Mouse (Mus musculus) embryonic facial prominence, embryonic 15.5 days (tissue): Measurements from ENCODE around the gene Tmem138. TPM values are rescaled to one million over a fixed set of nuclear protein-coding genes. Genes with fewer than 3 reads are reported as not detected.

Experiments used
- ATAC-seq: fragments of 200-750 bp; cut with Nextera tagmentation; 2 replicates; pipeline ENCODE4 v1.8.0; 2017; ENCODE audit warnings: low read depth, moderate TSS enrichment; ENCODE audit not compliant: insufficient number of reproducible peaks, low FRiP score, low TSS enrichment
- H3K27ac ChIP-seq: fragments of 300-500 bp; sonication (generic); replicated peaks from 2 replicates; pipeline ENCODE4 v1.5.1; 2015; ENCODE audit warnings: mild to moderate bottlenecking, inconsistent platforms
- H3K27me3 ChIP-seq: fragments of 300-500 bp; sonication (generic); 2 replicates; pipeline ENCODE4 v1.6.1; 2015; ENCODE audit warnings: inconsistent platforms
- H3K36me3 ChIP-seq: fragments of 300-500 bp; sonication (generic); 2 replicates; pipeline ENCODE4 v1.6.1; 2015; ENCODE audit warnings: mild to moderate bottlenecking, inconsistent platforms
- H3K4me1 ChIP-seq: fragments of 300-500 bp; sonication (generic); 2 replicates; pipeline ENCODE4 v1.6.1; 2015; ENCODE audit warnings: inconsistent platforms
- H3K4me2 ChIP-seq: fragments of 300-500 bp; sonication (generic); replicated peaks from 2 replicates; pipeline ENCODE4 v1.6.1; 2015; ENCODE audit warnings: mild to moderate bottlenecking, inconsistent platforms
- H3K4me3 ChIP-seq: fragments of 300-500 bp; sonication (generic); replicated peaks from 2 replicates; pipeline ENCODE4 v1.5.1; 2015; ENCODE audit warnings: mild to moderate bottlenecking, inconsistent platforms
- H3K9ac ChIP-seq: fragments of 300-500 bp; sonication (generic); 2 replicates; pipeline ENCODE4 v1.6.1; 2015; ENCODE audit warnings: inconsistent platforms
- H3K9me3 ChIP-seq: fragments of 300-500 bp; sonication (generic); replicated peaks from 2 replicates; pipeline ENCODE4 v1.6.1; 2016; ENCODE audit warnings: inconsistent platforms
- WGBS: fragments of 180-500 bp; shearing (Covaris S2); methylation state at CpG from one replicate; pipeline ENCODE4 v1.1.7; 2015; 5-methylcytosine and 5-hydroxymethylcytosine counted together
- polyA plus RNA-seq: library from polyadenylated mRNA; unstranded; fragments of >200 nt; fragmentation: Nextera tagmentation; extraction: Ambion mirVana; gene quantifications from 2 replicates; pipeline ENCODE4 v1.2.1, GENCODE M21; 2015

Tmem138 gene
- 37.2 and 46.2 TPM in 2 replicates for polyA plus RNA-seq

DNA sequence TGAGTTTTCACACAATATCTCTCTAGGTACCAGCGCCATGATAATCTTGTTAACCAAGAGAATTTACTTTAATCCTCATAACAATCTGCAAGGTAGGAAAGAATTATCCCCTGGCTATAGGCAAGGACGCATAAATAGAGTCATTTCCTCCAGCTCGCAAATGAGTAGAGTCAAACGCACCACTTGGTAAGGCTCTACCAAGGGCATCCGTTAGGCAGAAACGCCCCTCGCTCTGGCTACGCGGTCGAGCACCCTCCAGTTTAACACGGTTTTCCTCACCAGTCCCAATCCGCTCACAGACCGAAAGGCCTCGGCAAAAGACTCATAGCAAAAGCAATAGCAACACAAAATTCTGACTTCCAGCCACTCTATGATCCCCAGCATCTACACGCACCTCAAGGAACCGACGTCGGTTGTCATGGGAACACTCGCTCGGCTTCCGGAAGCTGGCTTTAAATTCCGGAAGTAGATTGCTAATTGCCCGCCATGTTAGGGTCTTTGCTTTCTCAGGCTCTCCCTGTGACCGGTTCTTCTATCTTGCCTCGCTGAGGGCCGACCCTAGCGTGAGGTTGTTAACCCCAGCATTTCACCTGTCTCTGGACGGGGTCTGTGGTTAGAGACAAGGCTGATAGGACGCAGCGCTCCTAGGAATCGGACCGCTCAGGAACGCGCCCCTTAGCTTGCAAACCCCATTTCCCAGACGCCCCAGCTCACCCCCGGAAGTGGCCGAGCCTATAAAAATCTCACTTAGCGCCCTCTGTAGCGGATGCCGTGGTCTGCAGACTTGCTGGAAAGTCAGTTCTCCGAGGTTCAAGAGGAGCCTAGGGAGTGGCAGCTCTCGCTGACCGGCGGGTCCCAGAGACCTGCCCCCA, at the start of gene Tmem138, which contains the start of gene Cyb561a3:
Tmem138 (minus strand) TSS at position 673 of the 872 bp plus-strand sequence.
Cyb561a3 (plus strand) TSS at position 483 of the 872 bp plus-strand sequence.
- no peaks in the 10 kb centered on the region for H3K9me3 ChIP-seq
- peaks cover 28% of the 10 kb centered on the region for H3K36me3 ChIP-seq
- peak within 1 kb of the TSS; percentile 75 for H3K4me3 ChIP-seq
- peaks cover 17% of the 10 kb centered on the region for H3K4me1 ChIP-seq
- no peaks in the 10 kb centered on the region for H3K27me3 ChIP-seq
- ATAC-seq: peak; percentile 94
- under 1% methylated on average over 44 of the region's 44 CpGs for WGBS
- H3K4me2 ChIP-seq: peak within 1 kb of the TSS; percentile 66
- peak within 1 kb of the TSS; percentile 64 for H3K9ac ChIP-seq
- H3K27ac ChIP-seq: peak within 1 kb of the TSS; percentile 90

DNA sequence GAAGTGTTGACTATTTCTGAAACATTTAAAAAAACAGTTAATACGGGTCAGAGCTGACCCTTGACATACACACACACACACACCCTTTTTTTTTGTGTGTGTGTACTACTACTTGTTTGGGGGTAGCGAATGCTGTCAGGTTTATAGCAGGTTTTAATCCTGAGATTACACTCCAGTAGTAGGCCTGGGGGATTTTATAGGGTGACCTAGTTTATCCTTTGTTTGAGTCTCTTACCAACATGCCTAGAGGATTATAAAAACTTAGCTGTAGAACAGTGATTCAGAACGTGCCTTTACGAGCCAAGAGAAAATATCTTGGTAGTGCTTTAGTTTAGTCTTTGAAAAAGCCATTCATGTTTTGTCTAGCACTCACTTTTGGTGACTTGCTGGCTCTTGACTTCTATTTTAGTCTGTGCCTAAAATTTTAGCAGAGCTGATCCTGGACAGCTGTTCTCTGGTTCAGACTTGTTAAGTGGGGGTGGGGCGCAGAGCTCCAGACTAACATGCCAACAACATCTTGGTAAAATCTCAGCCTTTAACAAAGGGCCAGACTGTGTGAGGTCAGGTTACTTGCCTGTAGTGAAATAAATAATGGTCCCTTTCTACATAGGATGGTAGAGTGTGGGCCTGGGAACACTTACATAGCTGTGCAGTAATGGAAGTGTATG, 31.5 kb upstream of the Tmem138 start:
- ATAC-seq: no peak
- Histone ChIP-seq H3K27me3 (no peaks in the 10 kb centered on the region), H3K9ac (no peak overlapping the region), H3K4me2 (no peak overlapping the region), H3K9me3 (no peaks in the 10 kb centered on the region), H3K4me3 (no peak overlapping the region), H3K27ac (no peak overlapping the region), H3K4me1 (peaks cover 29% of the 10 kb centered on the region), H3K36me3 (peaks cover 64% of the 10 kb centered on the region)
- 67% methylated on average over 5 of the region's 5 CpGs for WGBS

DNA sequence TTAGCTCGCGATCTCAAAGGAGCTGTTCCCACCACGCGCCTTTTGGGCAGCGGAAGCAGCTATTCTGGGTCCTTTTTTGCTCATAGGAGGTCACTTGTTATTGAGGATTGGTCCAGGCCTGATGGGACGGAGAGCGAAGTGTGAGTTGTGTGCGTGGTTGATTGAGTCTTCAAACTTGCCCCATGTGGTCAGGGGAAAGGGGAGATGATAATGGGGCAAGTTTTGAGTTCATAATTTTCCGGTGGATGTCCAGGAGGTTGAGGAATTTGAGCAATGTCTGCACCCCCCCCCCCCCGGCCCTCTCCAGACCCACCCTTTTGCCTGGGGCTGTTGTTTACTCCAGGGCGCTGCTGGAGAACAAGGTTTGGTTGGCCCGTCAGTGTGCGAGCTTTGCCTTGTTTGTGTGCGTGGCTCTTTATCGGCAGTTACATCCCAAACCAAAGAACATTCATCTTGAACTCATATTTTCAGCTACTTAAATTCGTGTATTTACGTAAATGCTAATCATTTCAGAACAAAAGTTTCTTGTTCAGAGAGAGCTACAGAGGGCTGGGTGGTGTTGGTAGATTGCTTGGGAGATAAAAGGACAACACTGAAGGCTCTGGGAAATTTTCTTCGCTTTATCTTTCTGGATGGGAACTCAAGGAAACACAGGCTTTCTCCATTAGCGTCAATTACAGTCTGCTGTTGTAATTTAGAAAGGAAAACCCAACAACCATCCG, 28.9 kb upstream of the Tmem138 start:
- ATAC-seq: peak; percentile 3; the same call in 1 of the 2 replicates
- Histone ChIP-seq H3K9ac (peak overlapping the region; percentile 99), H3K27me3 (no peaks in the 10 kb centered on the region), H3K4me2 (peak overlapping the region; percentile 69), H3K4me1 (peaks cover 45% of the 10 kb centered on the region), H3K9me3 (no peaks in the 10 kb centered on the region), H3K36me3 (peaks cover 37% of the 10 kb centered on the region), H3K4me3 (peak overlapping the region; percentile 98), H3K27ac (peak overlapping the region; percentile 95)
- 4% methylated on average over 20 of the region's 20 CpGs for WGBS

DNA sequence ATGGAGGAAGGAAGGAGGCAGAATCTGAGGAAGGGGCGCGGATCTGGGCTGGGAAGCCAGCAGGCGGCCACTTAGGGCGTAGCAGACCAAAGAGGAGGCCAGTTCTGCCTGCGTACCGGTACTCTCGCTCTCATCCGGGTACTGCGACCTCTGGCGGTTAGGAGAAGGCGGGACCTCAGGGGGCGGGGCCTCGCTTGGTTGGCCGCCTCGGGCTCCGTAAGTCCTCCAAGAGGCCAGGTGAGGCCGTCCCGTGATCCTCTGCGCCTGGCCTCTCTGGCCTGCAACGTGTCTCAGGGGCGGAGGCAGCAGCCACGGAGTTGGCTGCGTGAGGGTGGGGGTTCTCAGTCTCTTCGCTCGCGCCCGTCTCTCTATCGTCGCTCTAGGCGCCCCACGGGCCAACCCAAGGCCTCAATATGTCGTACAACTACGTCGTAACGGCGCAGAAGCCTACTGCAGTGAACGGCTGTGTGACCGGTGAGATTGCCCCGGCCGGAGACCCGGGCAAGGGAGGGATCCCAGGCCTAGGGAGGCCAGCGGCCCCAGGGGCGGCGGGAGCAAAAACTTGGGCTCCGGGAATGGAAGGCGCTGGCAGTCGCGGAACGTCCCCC, 28.2 kb upstream of the Tmem138 start, which contains the start of the genes Ddb1 and Tkfc:
Ddb1 (plus strand) TSS at position 35 of the 608 bp plus-strand sequence.
Tkfc (minus strand) TSS at position 362 of the 608 bp plus-strand sequence.
- no peaks in the 10 kb centered on the region for H3K27me3 ChIP-seq
- peak within 1 kb of the TSS; percentile 69 for H3K4me2 ChIP-seq
- under 1% methylated on average over 49 of the region's 49 CpGs for WGBS
- H3K9me3 ChIP-seq: no peaks in the 10 kb centered on the region
- H3K9ac ChIP-seq: peak within 1 kb of the TSS; percentile 99
- H3K27ac ChIP-seq: peak within 1 kb of the TSS; percentile 95
- H3K4me1 ChIP-seq: peaks cover 45% of the 10 kb centered on the region
- peak within 1 kb of the TSS; percentile 98 for H3K4me3 ChIP-seq
- peak; percentile 96 for ATAC-seq
- peaks cover 34% of the 10 kb centered on the region for H3K36me3 ChIP-seq

DNA sequence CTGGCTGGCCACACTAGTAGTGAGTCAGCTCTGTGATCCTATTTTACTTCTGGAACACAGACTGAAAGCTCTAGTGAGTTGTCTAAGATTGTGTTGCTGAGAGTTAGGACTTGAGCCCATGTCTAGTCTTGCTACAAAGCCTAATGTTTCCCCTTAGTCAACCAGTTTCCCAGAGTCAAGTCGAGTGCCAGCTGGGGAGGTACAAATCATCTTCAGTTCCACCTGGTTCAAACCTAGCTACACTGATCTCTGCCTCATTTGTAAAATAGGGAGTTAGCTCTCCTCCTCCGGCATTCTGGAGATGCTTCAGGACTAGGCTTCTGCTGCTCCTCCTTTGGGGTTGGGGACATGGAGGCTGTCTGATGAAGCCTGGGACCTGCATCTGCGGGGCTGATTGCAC, 27.4 kb upstream of the Tmem138 start:
- WGBS: 52% methylated on average over 3 of the region's 3 CpGs
- H3K9me3 ChIP-seq: no peaks in the 10 kb centered on the region
- peak overlapping the region; percentile 98 for H3K4me3 ChIP-seq
- H3K9ac ChIP-seq: peak overlapping the region; percentile 99; the same call in 1 of the 2 replicates
- peaks cover 45% of the 10 kb centered on the region for H3K4me1 ChIP-seq
- peak overlapping the region; percentile 69 for H3K4me2 ChIP-seq
- H3K27ac ChIP-seq: peak overlapping the region; percentile 95
- H3K27me3 ChIP-seq: no peaks in the 10 kb centered on the region
- no peak for ATAC-seq
- H3K36me3 ChIP-seq: peaks cover 34% of the 10 kb centered on the region

DNA sequence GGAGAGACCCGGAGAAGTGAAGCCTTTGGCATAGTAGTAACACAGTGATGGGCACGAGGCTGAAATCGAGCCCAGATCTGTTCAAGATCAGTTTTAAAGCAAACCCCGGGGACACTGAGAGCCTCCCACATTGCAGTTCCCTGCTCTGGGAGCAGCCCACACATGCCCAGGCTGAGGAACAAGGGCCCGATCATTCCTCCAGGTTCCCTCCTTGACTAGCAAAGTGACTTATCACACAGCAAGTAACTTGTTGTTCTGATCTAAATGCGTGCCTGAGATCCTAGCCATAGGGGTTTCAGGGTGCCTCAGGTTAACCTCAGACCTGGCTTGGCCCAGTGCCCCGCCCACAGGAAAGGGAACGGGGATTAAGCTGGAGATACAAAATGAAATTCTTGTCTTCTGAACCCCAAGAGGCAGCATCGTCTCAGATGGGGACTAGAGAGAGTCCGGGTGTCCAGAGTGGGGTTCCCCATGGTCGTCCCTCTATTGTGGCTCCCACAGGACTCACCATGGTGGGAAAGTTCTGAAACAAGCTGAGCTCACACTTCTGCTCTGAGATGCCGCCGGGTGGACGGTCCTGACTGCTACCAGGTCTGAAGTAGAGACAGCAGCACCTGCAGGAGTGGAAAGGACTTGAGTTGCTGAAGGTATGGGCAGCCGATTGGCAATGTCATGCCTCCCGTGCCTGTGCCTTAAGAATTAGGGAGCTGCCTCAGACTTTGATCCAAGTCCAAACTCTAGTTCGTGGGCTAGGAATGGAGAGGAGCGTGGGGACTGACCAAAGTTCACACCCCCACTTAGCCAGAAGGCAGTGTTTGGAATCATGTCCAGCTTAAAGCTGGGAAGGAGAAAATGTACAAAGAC, 26.7 kb upstream of the Tmem138 start:
- Histone ChIP-seq H3K36me3 (peaks cover 33% of the 10 kb centered on the region), H3K4me2 (no peak overlapping the region), H3K27ac (0 out of 2 replicates have a peak overlapping the region, but pooled peaks have one; percentile 3), H3K9me3 (no peaks in the 10 kb centered on the region), H3K27me3 (no peaks in the 10 kb centered on the region), H3K4me3 (no peak overlapping the region), H3K4me1 (peaks cover 45% of the 10 kb centered on the region), H3K9ac (no peak overlapping the region)
- no peak for ATAC-seq
- WGBS: 78% methylated on average over 18 of the region's 18 CpGs

DNA sequence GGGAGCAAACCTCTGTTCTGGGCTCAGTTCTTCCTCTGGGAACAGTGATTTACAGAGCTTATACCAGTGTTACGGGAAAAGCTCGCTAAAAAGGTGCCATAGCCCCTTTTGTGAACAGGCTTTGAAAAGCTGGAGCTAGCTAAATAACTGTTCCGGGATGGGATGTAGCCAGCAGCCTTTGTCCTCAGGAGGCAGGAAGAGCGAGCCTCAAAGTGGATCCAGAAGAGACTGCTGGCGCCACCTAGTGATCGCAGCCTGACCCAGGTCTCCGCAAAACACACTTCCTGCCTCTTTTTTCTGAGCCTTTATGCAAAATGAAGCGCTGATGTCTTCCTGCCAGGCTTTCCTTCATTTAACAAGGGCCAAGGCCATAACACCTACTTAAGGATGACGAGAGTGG, 25.6 kb upstream of the Tmem138 start:
- H3K4me1 ChIP-seq: peaks cover 36% of the 10 kb centered on the region
- H3K4me3 ChIP-seq: peak overlapping the region; percentile 38
- H3K9ac ChIP-seq: peak overlapping the region; percentile 28
- 2% methylated on average over 9 of the region's 9 CpGs for WGBS
- no peaks in the 10 kb centered on the region for H3K27me3 ChIP-seq
- peak; percentile 70 for ATAC-seq
- peak overlapping the region; percentile 52 for H3K4me2 ChIP-seq
- no peaks in the 10 kb centered on the region for H3K9me3 ChIP-seq
- peaks cover 27% of the 10 kb centered on the region for H3K36me3 ChIP-seq
- peak overlapping the region; percentile 91 for H3K27ac ChIP-seq

DNA sequence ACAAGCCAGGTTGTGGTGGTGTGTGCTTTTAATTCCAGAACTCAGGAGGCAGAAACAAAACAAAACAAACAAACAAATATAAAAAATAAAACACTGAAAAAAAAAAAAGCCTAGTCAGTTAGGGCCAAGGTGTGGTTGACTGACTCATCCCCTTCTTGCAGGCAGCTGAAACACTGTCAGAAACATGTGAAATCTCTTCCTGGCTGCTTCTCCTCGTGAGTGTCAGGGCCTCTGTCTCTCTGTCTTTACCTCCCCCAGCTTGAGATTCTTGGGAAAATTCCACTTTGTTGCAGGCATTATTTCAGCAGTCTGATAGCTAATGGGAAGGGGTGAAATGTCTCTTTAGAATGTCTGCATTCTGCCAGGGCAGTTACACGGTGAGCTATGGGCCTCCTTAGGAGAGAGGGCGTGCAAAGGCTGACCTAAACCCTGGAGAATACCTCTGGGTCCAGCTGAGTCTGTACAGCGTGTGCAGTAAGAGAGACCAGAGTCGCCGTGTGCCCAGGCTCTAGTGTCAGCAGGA, 25.1 kb upstream of the Tmem138 start:
- 7% methylated on average over 6 of the region's 6 CpGs for WGBS
- ATAC-seq: no peak
- peak overlapping the region; percentile 52 for H3K4me2 ChIP-seq

DNA sequence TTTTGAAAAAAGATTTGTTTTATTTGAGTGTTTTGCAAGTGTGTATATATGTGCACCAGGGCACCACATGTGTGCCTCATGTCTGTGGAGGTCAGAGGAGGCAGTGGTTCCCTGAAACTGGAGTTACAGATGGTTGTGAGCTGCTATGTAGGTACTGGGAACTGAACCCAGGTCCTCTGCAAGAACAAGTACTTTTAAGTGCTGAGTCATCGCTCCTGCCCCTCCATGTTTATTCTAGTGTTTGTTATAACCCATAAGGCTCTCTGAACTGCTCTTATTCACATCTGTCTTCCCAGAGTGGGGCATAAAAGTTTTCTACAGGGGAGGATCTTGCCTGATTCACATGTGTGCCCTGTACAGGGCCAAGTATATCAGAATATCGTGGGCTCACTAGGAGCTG, 22.5 kb upstream of the Tmem138 start:
- H3K9me3 ChIP-seq: no peaks in the 10 kb centered on the region
- WGBS: 92% methylated on average over 2 of the region's 2 CpGs
- H3K9ac ChIP-seq: no peak overlapping the region
- no peak for ATAC-seq
- peaks cover 28% of the 10 kb centered on the region for H3K36me3 ChIP-seq
- no peak overlapping the region for H3K27ac ChIP-seq
- peaks cover 24% of the 10 kb centered on the region for H3K4me1 ChIP-seq
- no peaks in the 10 kb centered on the region for H3K27me3 ChIP-seq
- H3K4me3 ChIP-seq: no peak overlapping the region
- H3K4me2 ChIP-seq: no peak overlapping the region

More for the DNA sequence above, 25.1 kb upstream of the Tmem138 start:
- peaks cover 23% of the 10 kb centered on the region for H3K36me3 ChIP-seq
- H3K27me3 ChIP-seq: no peaks in the 10 kb centered on the region
- H3K4me1 ChIP-seq: peaks cover 33% of the 10 kb centered on the region
- H3K27ac ChIP-seq: peak overlapping the region; percentile 91
- peak overlapping the region; percentile 28 for H3K9ac ChIP-seq
- no peaks in the 10 kb centered on the region for H3K9me3 ChIP-seq
- H3K4me3 ChIP-seq: peak overlapping the region; percentile 38
